Comparison of ENCODE assay signal across 19 mouse cellular contexts in the genomic region with DNA sequence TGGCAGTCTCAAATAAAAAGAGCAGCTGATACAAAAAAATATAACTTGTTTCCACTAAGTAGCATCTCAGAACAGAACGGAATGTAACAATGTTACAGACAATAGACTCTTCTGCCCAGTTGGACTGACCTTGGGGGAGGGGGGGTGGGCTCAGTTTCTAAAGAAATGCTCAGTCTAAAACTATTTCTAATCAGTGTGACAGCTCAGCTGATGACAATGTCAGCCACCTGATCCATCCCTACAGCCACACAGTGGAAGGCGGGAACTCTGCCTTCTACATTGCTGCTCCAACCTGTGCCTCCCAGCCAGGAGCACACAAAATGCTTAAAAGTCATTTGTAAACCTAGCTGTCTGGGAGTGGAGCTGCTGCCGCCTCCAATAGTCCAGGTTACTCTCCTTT. TPM values are rescaled to one million over a fixed set of nuclear protein-coding genes. Genes with fewer than 3 reads are reported as not detected.
DNase-seq lines count a peak whose midpoint lies in the region; ATAC-seq lines count a peak whose summit lies in the region.
"Had no signal": no experiment of that assay in that cellular context is flagged by ENCODE, and none has a peak within 500 bp of the region (broad histone marks: within the 10 kb centered on the region; RNA-seq: fewer than 3 reads in every experiment).

No protein-coding gene starts in this region.

- 51% methylated on average over 3 of the region's 3 CpGs for WGBS in neural tube, embryonic 11.5 days
- 22% methylated on average over 3 of the region's 3 CpGs for WGBS in hindbrain, embryonic 15.5 days
- 26% methylated on average over 3 of the region's 3 CpGs for WGBS in neural tube, embryonic 13.5 days

- H3K27ac ChIP-seq in neural tube, embryonic 11.5 days (ENCODE audit: low read depth, low read length): peak overlapping the region; percentile 29; the same call in 1 of the 2 replicates
- H3K27ac ChIP-seq in hindbrain, embryonic 15.5 days (replicated peaks): peak overlapping the region; percentile 72; the same call in 1 of the 2 replicates
- H3K27ac ChIP-seq in neural tube, embryonic 13.5 days (replicated peaks): peak overlapping the region; percentile 67
- H3K27ac ChIP-seq: embryonic facial prominence, embryonic 13.5 days; gastrocnemius, adult 2 months; kidney, embryonic 15.5 days; layer of hippocampus, adult 2 months; limb, embryonic 13.5 days; liver, embryonic 15.5 days had no signal

- no peak overlapping the region for H3K9ac ChIP-seq in neural tube, embryonic 11.5 days (ENCODE audit: low read length)
- H3K9ac ChIP-seq in hindbrain, embryonic 15.5 days: peak overlapping the region; percentile 54
- peak overlapping the region; percentile 54 for H3K9ac ChIP-seq in neural tube, embryonic 13.5 days
- H3K9ac ChIP-seq: embryonic facial prominence, embryonic 13.5 days; kidney, embryonic 15.5 days; limb, embryonic 13.5 days; liver, embryonic 15.5 days had no signal

- no peaks in the 10 kb centered on the region for H3K36me3 ChIP-seq in neural tube, embryonic 11.5 days (ENCODE audit: control insufficient read depth, insufficient read depth, low read length)
- peaks cover 9% of the 10 kb centered on the region for H3K36me3 ChIP-seq in hindbrain, embryonic 15.5 days
- peaks cover 15% of the 10 kb centered on the region for H3K36me3 ChIP-seq in neural tube, embryonic 13.5 days

- no peaks in the 10 kb centered on the region for H3K27me3 ChIP-seq in neural tube, embryonic 11.5 days (ENCODE audit: control insufficient read depth, insufficient read depth, low read length)
- no peaks in the 10 kb centered on the region for H3K27me3 ChIP-seq in hindbrain, embryonic 15.5 days
- no peaks in the 10 kb centered on the region for H3K27me3 ChIP-seq in neural tube, embryonic 13.5 days
- H3K27me3 ChIP-seq: embryonic facial prominence, embryonic 13.5 days; kidney, embryonic 15.5 days; limb, embryonic 13.5 days had no signal

- H3K4me1 ChIP-seq in neural tube, embryonic 11.5 days (ENCODE audit: control insufficient read depth, insufficient read depth, low read length): no peaks in the 10 kb centered on the region
- H3K4me1 ChIP-seq in hindbrain, embryonic 15.5 days (replicated peaks): peaks cover 27% of the 10 kb centered on the region
- H3K4me1 ChIP-seq in neural tube, embryonic 13.5 days (replicated peaks): peaks cover 22% of the 10 kb centered on the region

- no peak overlapping the region for H3K4me2 ChIP-seq in neural tube, embryonic 11.5 days (ENCODE audit: low read depth)
- H3K4me2 ChIP-seq in hindbrain, embryonic 15.5 days: peak overlapping the region; percentile 79
- peak overlapping the region; percentile 70 for H3K4me2 ChIP-seq in neural tube, embryonic 13.5 days
- H3K4me2 ChIP-seq: embryonic facial prominence, embryonic 13.5 days; kidney, embryonic 15.5 days; limb, embryonic 13.5 days; liver, embryonic 15.5 days had no signal

- H3K4me3 ChIP-seq in neural tube, embryonic 11.5 days (ENCODE audit: low read depth, low read length): no peak overlapping the region
- peak overlapping the region; percentile 41 for H3K4me3 ChIP-seq in hindbrain, embryonic 15.5 days
- peak overlapping the region; percentile 39; the same call in 1 of the 2 replicates for H3K4me3 ChIP-seq in neural tube, embryonic 13.5 days
- H3K4me3 ChIP-seq: embryonic facial prominence, embryonic 13.5 days; gastrocnemius, adult 2 months; kidney, embryonic 15.5 days; layer of hippocampus, adult 2 months; limb, embryonic 13.5 days; liver, embryonic 15.5 days had no signal

- no peak for ATAC-seq in neural tube, embryonic 11.5 days (ENCODE audit: insufficient read depth, low FRiP score, low TSS enrichment)
- ATAC-seq in hindbrain, embryonic 15.5 days (ENCODE audit: low FRiP score, low read depth): no peak
- no peak for ATAC-seq in neural tube, embryonic 13.5 days (ENCODE audit: low read depth)
- ATAC-seq: CD4-positive, CD25-positive, alpha-beta regulatory T cell, adult 4 months had no signal

- no peak for DNase-seq in neural tube, embryonic 11.5 days (ENCODE audit: low spot score)
- DNase-seq in neural tube, embryonic 10.5 days (ENCODE audit: extremely low spot score, low spot score): no peak
- DNase-seq in kidney, postnatal 36 days: no peak
- no peak for DNase-seq in adipocyte (ENCODE audit: low spot score)
- DNase-seq in lung, postnatal 14 days: no peak
- DNase-seq: cerebellum, adult 11 months; gastrocnemius, adult 2 months; heart, adult 11 months; lung, postnatal 10 days; thymus, adult 18-20 months had no signal

- no peaks in the 10 kb centered on the region for H3K9me3 ChIP-seq in neural tube, embryonic 11.5 days (ENCODE audit: control insufficient read depth, low read length)
- no peaks in the 10 kb centered on the region for H3K9me3 ChIP-seq in hindbrain, embryonic 15.5 days
- no peaks in the 10 kb centered on the region for H3K9me3 ChIP-seq in neural tube, embryonic 13.5 days
- H3K9me3 ChIP-seq: kidney, embryonic 15.5 days; liver, embryonic 15.5 days had no signal

RNA-seq across cellular contexts. Expression of a gene that starts 5.5 kb away (rescaled TPM):
- polyA plus RNA-seq in neural tube, embryonic 11.5 days (2014; fragmentation: Nextera tagmentation; extraction: Ambion mirVana): not detected in 2 replicates
- not detected in 2 replicates for polyA plus RNA-seq in hindbrain, embryonic 15.5 days (2015; fragmentation: Nextera tagmentation; extraction: Ambion mirVana)
- polyA plus RNA-seq in neural tube, embryonic 13.5 days (2015; fragmentation: Nextera tagmentation; extraction: Ambion mirVana): not detected in 2 replicates
- polyA plus RNA-seq: CD4-positive, CD25-positive, alpha-beta regulatory T cell, adult 4 months; embryonic facial prominence, embryonic 13.5 days; heart, embryonic 14.5 days; kidney, embryonic 15.5 days; limb, embryonic 13.5 days; liver, embryonic 15.5 days had no signal

RNA-seq across cellular contexts. Expression of a gene that starts 5.6 kb away (rescaled TPM):
- polyA plus RNA-seq in neural tube, embryonic 11.5 days (2014; fragmentation: Nextera tagmentation; extraction: Ambion mirVana): 8,277 and 8,733 TPM in 2 replicates
- polyA plus RNA-seq in hindbrain, embryonic 15.5 days (2015; fragmentation: Nextera tagmentation; extraction: Ambion mirVana): 14,750 and 15,534 TPM in 2 replicates
- polyA plus RNA-seq in neural tube, embryonic 13.5 days (2015; fragmentation: Nextera tagmentation; extraction: Ambion mirVana): 13,124 and 14,228 TPM in 2 replicates

RNA-seq across cellular contexts. Expression of a gene that starts 13.5 kb away (rescaled TPM):
- 1,967 and 2,051 TPM in 2 replicates for polyA plus RNA-seq in neural tube, embryonic 11.5 days (2014; fragmentation: Nextera tagmentation; extraction: Ambion mirVana)
- polyA plus RNA-seq in hindbrain, embryonic 15.5 days (2015; fragmentation: Nextera tagmentation; extraction: Ambion mirVana): 1,411 and 1,419 TPM in 2 replicates
- 1,062 and 1,121 TPM in 2 replicates for polyA plus RNA-seq in neural tube, embryonic 13.5 days (2015; fragmentation: Nextera tagmentation; extraction: Ambion mirVana)

RNA-seq across cellular contexts. Expression of a gene that starts 29.9 kb away (rescaled TPM):
- polyA plus RNA-seq in neural tube, embryonic 11.5 days (2014; fragmentation: Nextera tagmentation; extraction: Ambion mirVana): 7.1 and 8.9 TPM in 2 replicates
- polyA plus RNA-seq in hindbrain, embryonic 15.5 days (2015; fragmentation: Nextera tagmentation; extraction: Ambion mirVana): 26.8 and 29.3 TPM in 2 replicates
- polyA plus RNA-seq in neural tube, embryonic 13.5 days (2015; fragmentation: Nextera tagmentation; extraction: Ambion mirVana): 34.9 and 39.0 TPM in 2 replicates

RNA-seq across cellular contexts. Expression of a gene that starts 49.5 kb away (rescaled TPM):
- polyA plus RNA-seq in neural tube, embryonic 11.5 days (2014; fragmentation: Nextera tagmentation; extraction: Ambion mirVana): 0.44 and 2.3 TPM in 2 replicates
- 1.9 and 2.5 TPM in 2 replicates for polyA plus RNA-seq in hindbrain, embryonic 15.5 days (2015; fragmentation: Nextera tagmentation; extraction: Ambion mirVana)
- 3.1 and 4.3 TPM in 2 replicates for polyA plus RNA-seq in neural tube, embryonic 13.5 days (2015; fragmentation: Nextera tagmentation; extraction: Ambion mirVana)
- polyA plus RNA-seq: CD4-positive, CD25-positive, alpha-beta regulatory T cell, adult 4 months had no signal
